Mouse (Mus musculus) adrenal gland, adult 2 months (tissue): Measurements from ENCODE around the gene Fam83e. TPM values are rescaled to one million over a fixed set of nuclear protein-coding genes. Genes with fewer than 3 reads are reported as not detected.
A peak's percentile ranks its signal among the peaks of the same experiment; 100 is the strongest.

Experiments
- DNase-seq: peaks from one replicate; pipeline ENCODE4 v3.0.0; 2021
- polyA plus RNA-seq: library from polyadenylated mRNA; depleted of rRNA; stranded (reverse); fragments of >200 nt; gene quantifications from 2 replicates; pipeline ENCODE4 v1.2.3, GENCODE M21; 2012
- total RNA-seq, 2 experiments: library from RNA; stranded (reverse); gene quantifications; 2 replicates each; pipeline ENCODE4 v1.2.3; 2021

Gene Fam83e
- total and polyA plus RNA-seq, 3 experiments: 0.72 to 0.86 (median 0.86) TPM

- peak; percentile 99 for DNase-seq
Observed at GRCm38 (mm10) chr7:45715090-45715708, 5.8 kb upstream of the Fam83e start, which contains the start of gene Rpl18. Gene Rpl18, plus strand, starts transcription at chr7:45715457.

- DNase-seq: peak; percentile 38
Observed at GRCm38 (mm10) chr7:45715741-45716459, 5.1 kb upstream of the Fam83e start.

GRCm38 (mm10) chr7:45716460-45716857 lies 4.6 kb upstream of the Fam83e start:
- DNase-seq: no peak

- peak; percentile 42 for DNase-seq
Observed at GRCm38 (mm10) chr7:45716952-45717917, 3.8 kb upstream of the Fam83e start.

- peak; percentile 97 for DNase-seq
Observed at GRCm38 (mm10) chr7:45717918-45718297, 3.1 kb upstream of the Fam83e start, which contains the start of gene Sphk2. Gene Sphk2, minus strand, starts transcription at chr7:45718002.

- no peak for DNase-seq
Observed at GRCm38 (mm10) chr7:45718331-45718730, 2.7 kb upstream of the Fam83e start.

GRCm38 (mm10) chr7:45719180-45719579 lies 1.8 kb upstream of the Fam83e start:
- DNase-seq: no peak

- DNase-seq: no peak
Observed at GRCm38 (mm10) chr7:45719738-45720412, 1.1 kb upstream of the Fam83e start.

- no peak for DNase-seq
Observed at GRCm38 (mm10) chr7:45721234-45721571, 191 bp downstream of the Fam83e start.

GRCm38 (mm10) chr7:45721642-45722347 lies 783 bp downstream of the Fam83e start:
- peak; percentile 38 for DNase-seq

GRCm38 (mm10) chr7:45722348-45722713 lies 1.3 kb downstream of the Fam83e start:
- no peak for DNase-seq

GRCm38 (mm10) chr7:45723301-45723700 lies 2.3 kb downstream of the Fam83e start:
- DNase-seq: no peak

GRCm38 (mm10) chr7:45723781-45724180 lies 2.8 kb downstream of the Fam83e start:
- DNase-seq: no peak

GRCm38 (mm10) chr7:45725151-45725550 lies 4.1 kb downstream of the Fam83e start:
- no peak for DNase-seq

- DNase-seq: no peak
Observed at GRCm38 (mm10) chr7:45725713-45726112, 4.7 kb downstream of the Fam83e start, which contains the start of gene Spaca4. Gene Spaca4, minus strand, starts transcription at chr7:45725813.

GRCm38 (mm10) chr7:45726419-45726818 lies 5.4 kb downstream of the Fam83e start:
- DNase-seq: peak; percentile 66

GRCm38 (mm10) chr7:45727625-45728024 lies 6.6 kb downstream of the Fam83e start:
- DNase-seq: no peak

- DNase-seq: peak; percentile 43
Observed at GRCm38 (mm10) chr7:45730727-45731431, 9.9 kb downstream of the Fam83e start.

GRCm38 (mm10) chr7:45733477-45733876 lies 12.5 kb downstream of the Fam83e start:
- no peak for DNase-seq

GRCm38 (mm10) chr7:45739162-45739763 lies 18.3 kb downstream of the Fam83e start:
- peak; percentile 75 for DNase-seq
